Mouse (Mus musculus): ENCODE measurements at regions not wholly inside any gene's neighbourhood (a gene's known extent, or its start where the extent isn't known, plus 50 kb on each side); places are given as distances from the start of the nearest gene placed in this dataset.

DNA sequence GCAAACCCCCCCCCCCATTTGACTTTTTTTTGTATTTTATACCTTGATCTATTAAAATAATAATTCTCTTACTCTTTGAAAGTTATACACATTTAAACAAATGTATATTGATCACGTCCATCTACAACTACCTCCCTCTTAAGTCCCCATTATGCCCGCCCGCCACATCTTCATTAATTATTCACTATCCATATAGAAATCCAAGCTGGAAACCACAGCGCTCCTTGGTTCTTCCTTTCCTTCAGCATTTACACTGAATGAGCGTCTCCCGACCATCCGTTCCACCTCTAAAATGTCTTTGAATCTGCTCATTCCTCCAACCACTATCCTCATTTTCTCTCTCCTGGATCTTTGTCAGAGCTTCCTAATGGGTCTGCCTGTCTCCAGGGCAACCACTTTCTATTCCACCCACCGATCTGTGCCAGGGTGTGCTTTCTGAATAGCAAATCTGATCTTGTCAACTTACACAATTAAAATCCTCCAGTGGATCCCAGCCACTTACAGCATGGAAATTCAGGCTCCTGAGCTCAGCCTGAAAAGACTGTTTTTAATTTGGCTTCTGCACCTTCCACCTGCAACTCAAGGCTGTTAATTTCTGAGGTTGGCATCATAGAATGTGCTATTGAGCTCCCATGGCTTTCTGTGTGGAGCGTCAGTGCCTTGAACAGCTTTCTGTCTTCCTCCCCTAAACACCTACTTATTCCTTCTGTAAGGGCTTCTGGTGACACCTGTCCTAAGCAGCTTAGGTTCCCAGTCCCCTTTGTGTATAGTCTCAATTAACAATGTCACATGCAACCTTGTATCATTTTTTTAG is 265.5 kb downstream of the Spry2 start:
- no peak for DNase-seq (ENCODE audit: low spot score)

GRCm38 (mm10) chr14:105630444-105630843 is 266.2 kb downstream of the Spry2 start:
- no peak for DNase-seq (ENCODE audit: low spot score)

DNA sequence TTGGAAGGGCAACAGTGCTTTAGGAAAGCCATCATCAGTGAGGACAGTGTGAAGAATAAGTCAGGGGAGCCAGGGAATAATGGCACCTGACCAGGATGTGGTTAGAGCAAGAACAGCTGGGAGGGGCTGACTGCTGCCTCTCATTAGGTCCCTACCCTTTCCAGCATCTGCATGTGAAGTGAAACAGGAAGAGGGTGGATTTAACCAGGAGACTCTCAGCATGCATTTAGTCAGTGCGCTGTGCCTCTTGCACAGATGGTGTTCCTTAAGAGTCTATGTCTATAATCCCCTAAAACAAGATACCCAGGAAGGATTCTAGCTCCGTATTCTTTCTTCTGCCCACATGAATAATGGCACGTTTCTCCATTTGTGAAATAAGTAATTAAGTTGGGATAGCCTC is 267.9 kb downstream of the Spry2 start:
- no peak for DNase-seq (ENCODE audit: low spot score)

DNA sequence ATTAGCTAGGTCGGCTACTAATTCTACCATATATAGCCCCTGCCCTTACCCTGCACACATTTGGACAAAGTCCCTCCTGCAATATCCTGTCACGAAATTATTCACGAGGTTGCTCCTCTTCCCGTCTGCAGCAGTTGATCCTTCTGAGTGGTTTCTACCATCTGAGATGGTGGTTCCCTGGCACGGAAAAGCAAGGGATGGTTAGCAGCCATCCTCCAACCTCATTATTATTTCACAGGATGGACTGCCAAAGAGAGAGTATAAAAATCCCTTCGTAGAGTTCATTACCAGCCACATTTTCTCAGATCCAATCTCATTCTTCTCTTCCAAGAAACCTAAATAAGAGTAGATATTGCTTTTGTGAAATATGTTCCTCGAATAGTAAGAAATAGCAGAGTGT is 272.2 kb downstream of the Spry2 start:
- no peak for DNase-seq (ENCODE audit: low spot score)

DNA sequence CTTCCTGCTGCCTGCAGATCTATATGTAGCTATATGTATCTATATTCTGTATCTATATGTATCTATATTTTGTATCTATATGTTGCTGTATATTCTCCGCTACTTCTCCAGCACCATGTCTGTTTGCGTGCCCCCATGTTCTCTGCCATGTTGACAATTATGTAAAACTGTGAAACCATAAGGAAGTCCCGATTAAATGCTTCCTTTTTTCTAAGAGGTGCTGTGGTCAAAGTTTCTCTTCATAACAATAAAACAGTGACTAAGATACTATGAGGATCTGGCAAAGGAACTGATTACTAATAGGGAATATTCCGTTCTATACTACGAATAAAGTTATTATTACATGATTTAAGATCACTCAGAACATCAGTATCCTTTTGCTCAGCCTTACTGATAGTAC is 274.5 kb downstream of the Spry2 start:
- no peak for DNase-seq (ENCODE audit: low spot score)

DNA sequence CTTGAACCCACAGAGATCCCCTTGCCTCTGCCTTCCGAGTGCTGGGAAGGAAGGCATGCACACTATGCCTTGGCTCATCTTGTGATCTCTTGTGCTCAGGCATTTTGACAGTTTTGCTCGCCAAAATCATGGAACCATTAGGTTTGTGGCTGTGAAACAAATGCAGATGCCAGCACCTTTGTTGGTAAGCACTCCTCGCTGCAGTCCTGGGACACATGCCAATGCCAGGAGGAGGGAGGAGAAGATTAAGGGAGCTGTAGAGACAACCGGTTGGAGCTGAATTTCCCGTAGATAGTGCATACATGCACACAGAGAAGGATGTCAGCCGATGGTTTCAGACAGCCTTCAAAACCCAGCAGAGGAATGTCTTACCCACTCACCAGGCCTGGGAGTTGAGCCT is 275.5 kb downstream of the Spry2 start:
- DNase-seq (ENCODE audit: low spot score) = no peak

DNA sequence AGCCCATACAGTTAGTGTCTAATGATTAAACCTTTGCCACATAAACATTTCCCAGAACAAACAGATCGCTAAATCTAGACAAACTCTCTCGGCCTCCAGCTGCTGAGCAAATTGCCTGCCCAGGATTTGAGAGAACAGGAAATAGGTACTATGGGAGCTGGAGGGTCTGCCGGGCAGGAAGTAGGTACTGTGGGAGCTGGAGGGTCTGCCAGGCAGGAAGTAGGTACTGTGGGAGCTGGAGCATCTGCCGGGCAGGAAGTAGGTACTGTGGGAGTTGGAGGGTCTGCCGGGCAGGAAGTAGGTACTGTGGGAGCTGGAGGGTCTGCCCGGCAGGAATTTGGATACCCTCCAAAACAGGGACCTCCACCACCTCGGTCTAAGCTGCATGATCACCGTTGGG is 277.2 kb downstream of the Spry2 start:
- DNase-seq (ENCODE audit: low spot score) = no peak

- no peak for DNase-seq (ENCODE audit: low spot score)
Measured at GRCm38 (mm10) chr14:105615766-105616165, 280.9 kb downstream of the Spry2 start.

DNA sequence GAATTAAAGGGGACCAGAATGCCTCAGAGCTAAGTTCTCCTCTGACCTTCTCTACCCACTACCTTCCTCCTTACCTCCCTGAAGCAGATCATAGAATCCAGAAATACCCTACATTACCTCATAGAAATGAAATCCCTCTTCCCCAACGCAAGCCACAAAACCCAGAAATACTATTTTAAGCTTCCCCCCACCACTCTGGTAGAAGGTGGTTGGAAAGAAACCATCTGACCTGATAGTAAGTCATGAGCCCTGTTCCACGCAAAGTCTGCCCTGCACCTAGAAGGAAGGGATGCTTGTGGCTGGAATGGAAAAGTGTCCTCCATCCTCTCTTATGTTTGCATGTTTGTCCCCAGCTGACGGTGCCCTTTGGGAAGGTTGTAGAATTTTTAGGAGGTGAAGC is 283.8 kb downstream of the Spry2 start:
- no peak for DNase-seq (ENCODE audit: low spot score)

- DNase-seq (ENCODE audit: low spot score) = no peak
Measured at GRCm38 (mm10) chr14:105608804-105609203, 287.8 kb downstream of the Spry2 start.

DNA sequence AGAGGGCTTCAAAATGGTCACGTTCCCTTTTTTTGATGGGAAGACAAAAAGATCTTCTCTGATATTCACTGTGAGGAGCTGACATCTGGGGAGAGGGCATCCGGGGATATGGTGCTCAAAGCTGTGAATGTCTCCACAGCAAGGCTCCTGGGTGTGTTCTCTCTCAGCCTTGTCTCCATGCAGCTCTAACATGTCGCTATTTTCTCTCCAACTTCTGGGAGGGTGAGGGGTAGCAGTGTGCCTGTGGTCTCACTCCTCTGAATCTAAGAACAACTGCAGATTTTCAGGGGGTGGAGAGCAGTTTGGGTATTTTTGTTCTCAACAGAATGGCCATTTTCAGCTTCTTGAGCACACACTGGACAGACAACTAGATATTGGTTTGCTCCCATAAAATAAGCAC is 290.1 kb downstream of the Spry2 start:
- DNase-seq (ENCODE audit: low spot score) = no peak

- no peak for DNase-seq (ENCODE audit: low spot score)
Measured at GRCm38 (mm10) chr14:105604451-105604850, 292.2 kb downstream of the Spry2 start.

GRCm38 (mm10) chr14:105603047-105603461 is 293.6 kb downstream of the Spry2 start:
- DNase-seq (ENCODE audit: low spot score) = no peak

GRCm38 (mm10) chr14:105599550-105600453 is 296.8 kb downstream of the Spry2 start:
- DNase-seq (ENCODE audit: low spot score) = no peak

- no peak for DNase-seq (ENCODE audit: low spot score)
Measured at GRCm38 (mm10) chr14:105589751-105590150, 306.9 kb downstream of the Spry2 start.

DNA sequence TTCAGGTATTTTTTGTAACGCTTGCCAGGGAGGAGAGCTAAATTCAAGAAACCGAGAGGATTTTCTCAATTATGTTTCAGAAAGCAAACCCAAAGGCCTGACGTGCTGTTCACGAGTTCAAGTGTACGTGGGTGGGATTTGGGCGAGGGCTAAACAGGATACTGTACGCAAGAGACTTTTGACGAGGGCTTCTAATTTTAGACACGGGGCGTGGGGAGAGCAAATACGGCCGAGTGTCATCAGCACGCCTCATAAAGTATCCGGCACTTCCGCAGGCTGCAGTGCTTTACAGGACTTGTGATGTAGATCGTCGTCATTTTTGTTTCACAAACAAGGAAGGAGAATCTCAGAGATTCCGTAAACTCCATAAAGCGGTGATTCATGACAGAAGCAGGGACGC is 307.4 kb downstream of the Spry2 start:
- DNase-seq (ENCODE audit: low spot score) = no peak

GRCm38 (mm10) chr14:105588391-105589163 is 308.0 kb downstream of the Spry2 start:
- no peak for DNase-seq (ENCODE audit: low spot score)

- DNase-seq (ENCODE audit: low spot score) = no peak
Measured at GRCm38 (mm10) chr14:105588029-105588390, 308.6 kb downstream of the Spry2 start.

DNA sequence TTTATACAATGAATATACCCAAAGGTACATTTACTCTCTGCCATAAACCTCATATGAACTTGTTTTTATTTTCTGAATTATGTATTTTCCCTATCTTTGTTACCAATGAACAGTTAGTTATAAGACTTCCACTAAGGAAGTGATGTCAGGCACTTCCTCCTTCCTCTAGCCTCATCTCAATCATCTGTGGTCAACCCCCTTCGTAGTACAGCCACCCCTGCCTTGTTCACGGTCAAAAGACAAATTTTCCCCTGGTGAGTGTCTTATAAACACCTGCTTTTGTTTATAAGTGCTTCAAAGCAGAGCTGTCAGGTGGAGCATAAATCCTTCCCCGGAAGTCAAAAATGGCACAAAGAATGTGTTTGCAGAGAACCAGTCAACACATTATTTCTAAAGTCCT is 312.0 kb downstream of the Spry2 start:
- no peak for DNase-seq (ENCODE audit: low spot score)

GRCm38 (mm10) chr14:105583497-105583896 is 313.1 kb downstream of the Spry2 start:
- no peak for DNase-seq (ENCODE audit: low spot score)

GRCm38 (mm10) chr14:105576266-105576665 is 317.9 kb downstream of the Ndfip2 start:
- DNase-seq (ENCODE audit: low spot score) = no peak

Measured in ovary, postnatal 10 days (tissue).